In genomic region chr17:80786858-80787257, GRCm38 (mm10) we compare ENCODE assay signal across 17 mouse cellular contexts. TPM values are rescaled to one million over a fixed set of nuclear protein-coding genes. Genes with fewer than 3 reads are reported as not detected.
A peak's percentile ranks its signal among the peaks of the same experiment; 100 is the strongest.
DNase-seq lines count a peak whose midpoint lies in the region; ATAC-seq and TF ChIP-seq lines count a peak whose summit lies in the region.
"Had no signal": no experiment of that assay in that cellular context is flagged by ENCODE, and none has a peak within 500 bp of the region (broad histone marks: within the 10 kb centered on the region; RNA-seq: fewer than 3 reads in every experiment).

No protein-coding gene starts in this region.

- peaks cover 20% of the 10 kb centered on the region for H3K4me1 ChIP-seq in liver, adult 2 months (ENCODE audit: control insufficient read depth, insufficient read depth, low read length)
- H3K4me1 ChIP-seq in intestine, postnatal 0 days (replicated peaks; ENCODE audit: control insufficient read depth, insufficient read depth, low read length), result 0 out of 2 replicates have a peak, but pooled peaks cover 3% of the 10 kb centered on the region
- H3K4me1 ChIP-seq in stomach, embryonic 14.5 days (ENCODE audit: control insufficient read depth, insufficient read depth, low read length), result peaks cover 13% of the 10 kb centered on the region; the same call in 1 of the 2 replicates
- H3K4me1 ChIP-seq in midbrain, embryonic 15.5 days, result no peaks in the 10 kb centered on the region
- H3K4me1 ChIP-seq in hindbrain, embryonic 16.5 days (ENCODE audit: control insufficient read depth, insufficient read depth, low read depth, low read length), result no peaks in the 10 kb centered on the region
- H3K4me1 ChIP-seq: hindbrain, embryonic 12.5 days had no signal

- peak overlapping the region; percentile 73 for H3K27ac ChIP-seq in liver, adult 2 months (replicated peaks; ENCODE audit: insufficient read depth, low read depth, low read length)
- H3K27ac ChIP-seq in intestine, postnatal 0 days (ENCODE audit: low read depth, low read length), result 0 out of 2 replicates have a peak overlapping the region, but pooled peaks have one; percentile 9
- peak overlapping the region; percentile 53 for H3K27ac ChIP-seq in stomach, embryonic 14.5 days (ENCODE audit: low read length)
- H3K27ac ChIP-seq in midbrain, embryonic 15.5 days, result no peak overlapping the region
- no peak overlapping the region for H3K27ac ChIP-seq in hindbrain, embryonic 16.5 days (ENCODE audit: low read depth, low read length)
- H3K27ac ChIP-seq: heart, embryonic 13.5 days; hindbrain, embryonic 12.5 days; macrophage had no signal

- H3K9me3 ChIP-seq in intestine, postnatal 0 days (ENCODE audit: control insufficient read depth), result no peaks in the 10 kb centered on the region
- no peaks in the 10 kb centered on the region for H3K9me3 ChIP-seq in stomach, embryonic 14.5 days (ENCODE audit: control insufficient read depth, low read depth, low read length)
- no peaks in the 10 kb centered on the region for H3K9me3 ChIP-seq in midbrain, embryonic 15.5 days
- no peaks in the 10 kb centered on the region for H3K9me3 ChIP-seq in hindbrain, embryonic 16.5 days (ENCODE audit: control insufficient read depth, low read length)
- H3K9me3 ChIP-seq: hindbrain, embryonic 12.5 days had no signal

- H3K9ac ChIP-seq in liver, adult 2 months (ENCODE audit: low read depth, low read length), result no peak overlapping the region
- no peak overlapping the region for H3K9ac ChIP-seq in intestine, postnatal 0 days (ENCODE audit: low read depth, low read length)
- no peak overlapping the region for H3K9ac ChIP-seq in stomach, embryonic 14.5 days (replicated peaks; ENCODE audit: low read depth, low read length)
- H3K9ac ChIP-seq in midbrain, embryonic 15.5 days, result no peak overlapping the region
- no peak overlapping the region for H3K9ac ChIP-seq in hindbrain, embryonic 16.5 days (ENCODE audit: low read depth, low read length)
- H3K9ac ChIP-seq: heart, embryonic 13.5 days; hindbrain, embryonic 12.5 days had no signal

- no peak overlapping the region for H3K4me3 ChIP-seq in liver, adult 2 months (ENCODE audit: insufficient read depth, low read depth, low read length)
- H3K4me3 ChIP-seq in intestine, postnatal 0 days (ENCODE audit: low read depth, low read length), result no peak overlapping the region
- H3K4me3 ChIP-seq in stomach, embryonic 14.5 days (ENCODE audit: low read depth, low read length), result no peak overlapping the region
- no peak overlapping the region for H3K4me3 ChIP-seq in midbrain, embryonic 15.5 days
- no peak overlapping the region for H3K4me3 ChIP-seq in hindbrain, embryonic 16.5 days (ENCODE audit: low read length)
- H3K4me3 ChIP-seq: erythroblast, embryonic 14.5 days; heart, embryonic 13.5 days; hindbrain, embryonic 12.5 days had no signal

- 17% methylated on average over 2 of the region's 2 CpGs for WGBS in liver, adult 2 months
- WGBS in intestine, postnatal 0 days, result 13% methylated on average over 2 of the region's 2 CpGs
- WGBS in stomach, embryonic 14.5 days, result 25% methylated on average over 2 of the region's 2 CpGs
- WGBS in midbrain, embryonic 15.5 days, result 74% methylated on average over 2 of the region's 2 CpGs
- WGBS in hindbrain, embryonic 16.5 days, result 77% methylated on average over 2 of the region's 2 CpGs

- peak; percentile 86 for ATAC-seq in intestine, postnatal 0 days
- no peak for ATAC-seq in stomach, embryonic 14.5 days (ENCODE audit: insufficient number of reproducible peaks, insufficient read depth, low FRiP score, low read depth)
- no peak for ATAC-seq in midbrain, embryonic 15.5 days (replicated peaks)
- ATAC-seq in hindbrain, embryonic 16.5 days, result no peak
- ATAC-seq: midbrain, embryonic 16.5 days had no signal

- no peaks in the 10 kb centered on the region for H3K36me3 ChIP-seq in liver, adult 2 months (ENCODE audit: control insufficient read depth, insufficient read depth, low read length)
- no peaks in the 10 kb centered on the region for H3K36me3 ChIP-seq in intestine, postnatal 0 days (ENCODE audit: control insufficient read depth, insufficient read depth)
- H3K36me3 ChIP-seq in stomach, embryonic 14.5 days (ENCODE audit: control insufficient read depth, insufficient read depth, low read length), result no peaks in the 10 kb centered on the region
- H3K36me3 ChIP-seq in midbrain, embryonic 15.5 days (replicated peaks), result no peaks in the 10 kb centered on the region
- no peaks in the 10 kb centered on the region for H3K36me3 ChIP-seq in hindbrain, embryonic 16.5 days (ENCODE audit: control insufficient read depth, insufficient read depth, low read length)
- H3K36me3 ChIP-seq: heart, embryonic 13.5 days; hindbrain, embryonic 12.5 days had no signal

- no peak overlapping the region for H3K4me2 ChIP-seq in intestine, postnatal 0 days (replicated peaks; ENCODE audit: low read depth)
- H3K4me2 ChIP-seq in stomach, embryonic 14.5 days (replicated peaks; ENCODE audit: low read depth, low read length), result no peak overlapping the region
- H3K4me2 ChIP-seq in midbrain, embryonic 15.5 days, result no peak overlapping the region
- no peak overlapping the region for H3K4me2 ChIP-seq in hindbrain, embryonic 16.5 days (ENCODE audit: low read length)
- H3K4me2 ChIP-seq: heart, embryonic 13.5 days; hindbrain, embryonic 12.5 days had no signal

- no peak for TF ChIP-seq POLR2A in liver, adult 2 months (IDR thresholded peaks at IDR 0.05; ENCODE audit: extremely low read depth, insufficient read depth, low read length)

- no peak for TF ChIP-seq CTCF in liver, adult 2 months (IDR thresholded peaks at IDR 0.05; ENCODE audit: low read depth, low read length)
- peak; percentile 46 for TF ChIP-seq CTCF in intestine, postnatal 0 days (IDR thresholded peaks at IDR 0.05; ENCODE audit: low read depth)

- DNase-seq in liver, adult 2 months (ENCODE audit: extremely low read depth, low read depth, low spot score), result peak; percentile 98
- no peak for DNase-seq in liver
- DNase-seq in kidney, postnatal 25 days, result peak; percentile 66 to 79
- DNase-seq in gastrocnemius, adult 18-20 months (ENCODE audit: low spot score), result no peak
- DNase-seq: adrenal gland, postnatal 10 days; cerebellum, adult 8-10 months; embryo, embryonic 11 days; gastrocnemius, postnatal 25 days had no signal

- H3K27me3 ChIP-seq in liver, adult 2 months (ENCODE audit: control insufficient read depth, insufficient read depth, low read length), result no peaks in the 10 kb centered on the region
- no peaks in the 10 kb centered on the region for H3K27me3 ChIP-seq in intestine, postnatal 0 days (replicated peaks; ENCODE audit: control insufficient read depth, insufficient read depth, low read length)
- no peaks in the 10 kb centered on the region for H3K27me3 ChIP-seq in stomach, embryonic 14.5 days (ENCODE audit: control insufficient read depth, insufficient read depth, low read length)
- H3K27me3 ChIP-seq in midbrain, embryonic 15.5 days (replicated peaks), result no peaks in the 10 kb centered on the region
- no peaks in the 10 kb centered on the region for H3K27me3 ChIP-seq in hindbrain, embryonic 16.5 days (replicated peaks; ENCODE audit: control insufficient read depth, insufficient read depth, low read length)
- H3K27me3 ChIP-seq: heart, embryonic 13.5 days; hindbrain, embryonic 12.5 days had no signal

- H3K79me2 ChIP-seq in liver, adult 2 months (ENCODE audit: control insufficient read depth, insufficient read depth, low read length), result no peaks in the 10 kb centered on the region

RNA-seq across cellular contexts. Expression of gene Map4k3, which starts 58.6 kb away (rescaled TPM):
- total RNA-seq in liver, adult 2 months (2014; rRNA removed), result 22.9 and 23.6 TPM in 2 replicates
- polyA plus RNA-seq in liver, adult 2 months (2012; rRNA removed), result 5.6 and 5.7 TPM in 2 replicates
- polyA plus RNA-seq in intestine, postnatal 0 days (2015; fragmentation: Nextera tagmentation; extraction: Ambion mirVana), result 13.5 and 13.8 TPM in 2 replicates
- 39.5 and 42.5 TPM in 2 replicates for polyA plus RNA-seq in stomach, embryonic 14.5 days (2014; fragmentation: Nextera tagmentation; extraction: Ambion mirVana)
- polyA plus RNA-seq in midbrain, embryonic 15.5 days (2015; fragmentation: Nextera tagmentation; extraction: Ambion mirVana), result 26.5 and 26.8 TPM in 2 replicates
- total RNA-seq in gastrocnemius, adult 18-20 months (2021), result 10 to 100 TPM; 11.8 to 14.9 TPM
- 17.7 and 19.4 TPM in 2 replicates for polyA plus RNA-seq in hindbrain, embryonic 16.5 days (2015; fragmentation: Nextera tagmentation; extraction: Ambion mirVana)
- polyA plus RNA-seq: erythroblast, embryonic 14.5 days had no signal

Comparison
In these comparisons a context has a peak if more than half of its experiments do, and no peak if none do; other contexts are left out.
1. DNase-seq: peak in liver, adult 2 months (single experiment) and kidney, postnatal 25 days (2 of 2); none in liver (single experiment) and gastrocnemius, adult 18-20 months (single experiment).
2. H3K27ac ChIP-seq: peak in liver, adult 2 months (single experiment), intestine, postnatal 0 days (single experiment) and stomach, embryonic 14.5 days (single experiment); none in midbrain, embryonic 15.5 days (single experiment) and hindbrain, embryonic 16.5 days (single experiment).